Mouse (Mus musculus) kidney, embryonic 15.5 days (tissue): ENCODE results near the gene Hoxb7. TPM values are rescaled to one million over a fixed set of nuclear protein-coding genes. Genes with fewer than 3 reads are reported as not detected.
A peak's percentile ranks its signal among the peaks of the same experiment; 100 is the strongest.

ENCODE experiments used
- ATAC-seq: fragments of 200-750 bp; cut with Nextera tagmentation; replicated peaks from 2 replicates; pipeline ENCODE4 v1.8.0; 2017; ENCODE audit warnings: moderate TSS enrichment; ENCODE audit not compliant: low FRiP score
- H3K27ac ChIP-seq: fragments of 300-500 bp; sonication (generic); 2 replicates; pipeline ENCODE4 v1.5.1; 2015; ENCODE audit warnings: mild to moderate bottlenecking, inconsistent platforms
- H3K27me3 ChIP-seq: fragments of 300-500 bp; sonication (generic); 2 replicates; pipeline ENCODE4 v1.6.1; 2015; ENCODE audit warnings: inconsistent platforms
- H3K36me3 ChIP-seq: fragments of 300-500 bp; sonication (generic); 2 replicates; pipeline ENCODE4 v1.6.1; 2015; ENCODE audit warnings: inconsistent platforms
- H3K4me1 ChIP-seq: fragments of 300-500 bp; sonication (generic); 2 replicates; pipeline ENCODE4 v1.6.1; 2015; ENCODE audit warnings: inconsistent platforms
- H3K4me2 ChIP-seq: fragments of 300-500 bp; sonication (generic); 2 replicates; pipeline ENCODE4 v1.6.1; 2015; ENCODE audit warnings: moderate library complexity, mild to moderate bottlenecking, inconsistent platforms
- H3K4me3 ChIP-seq: fragments of 300-500 bp; sonication (generic); replicated peaks from 2 replicates; pipeline ENCODE4 v1.5.1; 2015; ENCODE audit warnings: mild to moderate bottlenecking, inconsistent platforms
- H3K9ac ChIP-seq: fragments of 300-500 bp; sonication (generic); 2 replicates; pipeline ENCODE4 v1.6.1; 2015; ENCODE audit warnings: mild to moderate bottlenecking, inconsistent platforms
- H3K9me3 ChIP-seq: fragments of 300-500 bp; sonication (generic); replicated peaks from 2 replicates; pipeline ENCODE4 v1.6.1; 2016; ENCODE audit warnings: inconsistent platforms
- WGBS: fragments of 180-500 bp; shearing (Covaris S2); methylation state at CpG from one replicate; pipeline ENCODE4 v1.1.7; 2015; ENCODE audit warnings: mixed read lengths; 5-methylcytosine and 5-hydroxymethylcytosine counted together
- polyA plus RNA-seq: library from polyadenylated mRNA; unstranded; fragments of >200 nt; fragmentation: Nextera tagmentation; extraction: Ambion mirVana; gene quantifications from 2 replicates; pipeline ENCODE4 v1.2.1, GENCODE M21; 2015

Hoxb7 gene
- polyA plus RNA-seq, 1 experiment from 2014 or later = 58.5 TPM

GRCm38 (mm10) chr11:96316696-96317607, 30.5 kb downstream of the Hoxb7 start:
- no peak for ATAC-seq
- H3K4me1 ChIP-seq = peaks cover 86% of the 10 kb centered on the region
- 10% methylated on average over 18 of the region's 18 CpGs for WGBS
- no peaks in the 10 kb centered on the region for H3K27me3 ChIP-seq
- H3K4me3 ChIP-seq = peak overlapping the region; percentile 80
- peak overlapping the region; percentile 72 for H3K9ac ChIP-seq
- no peaks in the 10 kb centered on the region for H3K9me3 ChIP-seq
- H3K27ac ChIP-seq = peak overlapping the region; percentile 100
- peaks cover 4% of the 10 kb centered on the region; the same call in 1 of the 2 replicates for H3K36me3 ChIP-seq
- H3K4me2 ChIP-seq = peak overlapping the region; percentile 90

- H3K27me3 ChIP-seq = no peaks in the 10 kb centered on the region
These were observed 31.4 kb downstream of the Hoxb7 start, which contains the start of gene Hoxb4 for GRCm38 (mm10) chr11:96317608-96318367. TSS of gene Hoxb4 (plus strand) at chr11:96318267.

DNA sequence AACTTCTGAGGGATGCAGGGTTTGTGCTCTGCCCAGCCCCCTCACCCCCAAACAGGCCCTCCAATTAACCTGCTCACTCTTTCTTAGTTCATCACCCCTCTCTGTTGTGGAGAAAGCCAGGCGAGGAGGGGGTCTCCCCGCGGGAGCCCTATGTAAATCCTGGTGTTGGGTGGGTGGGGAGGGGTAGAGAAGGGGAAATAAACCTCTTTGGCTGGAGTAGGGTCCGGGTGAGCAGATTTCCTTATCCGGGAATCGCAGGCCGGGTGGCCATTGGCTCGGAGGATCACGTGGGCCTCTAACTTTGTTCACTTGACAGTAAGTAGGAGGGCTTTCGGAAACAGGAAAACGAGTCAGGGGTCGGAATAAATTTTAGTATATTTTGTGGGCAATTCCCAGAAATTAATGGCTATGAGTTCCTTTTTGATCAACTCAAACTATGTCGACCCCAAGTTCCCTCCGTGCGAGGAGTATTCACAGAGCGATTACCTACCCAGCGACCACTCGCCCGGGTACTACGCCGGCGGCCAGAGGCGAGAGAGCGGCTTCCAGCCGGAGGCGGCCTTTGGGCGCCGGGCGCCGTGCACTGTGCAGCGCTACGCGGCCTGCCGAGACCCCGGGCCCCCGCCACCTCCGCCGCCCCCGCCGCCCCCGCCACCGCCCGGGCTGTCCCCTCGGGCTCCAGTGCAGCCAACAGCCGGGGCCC, 32.1 kb downstream of the Hoxb7 start:
- Histone ChIP-seq H3K4me3 (peak overlapping the region; percentile 80), H3K27ac (peak overlapping the region; percentile 100), H3K9ac (peak overlapping the region; percentile 72), H3K4me2 (peak overlapping the region; percentile 90), H3K36me3 (peaks cover 4% of the 10 kb centered on the region; the same call in 1 of the 2 replicates), H3K4me1 (peaks cover 86% of the 10 kb centered on the region), H3K9me3 (no peaks in the 10 kb centered on the region), H3K27me3 (no peaks in the 10 kb centered on the region)
- ATAC-seq = peak; percentile 77
- 0% methylated on average over 41 of the region's 45 CpGs for WGBS

More at GRCm38 (mm10) chr11:96317608-96318367, 31.4 kb downstream of the Hoxb7 start, which contains the start of gene Hoxb4:
- Histone ChIP-seq H3K4me1 (peaks cover 86% of the 10 kb centered on the region), H3K27ac (peak within 1 kb of the TSS; percentile 100), H3K4me2 (peak within 1 kb of the TSS; percentile 90), H3K36me3 (peaks cover 4% of the 10 kb centered on the region; the same call in 1 of the 2 replicates), H3K4me3 (peak within 1 kb of the TSS; percentile 80), H3K9me3 (no peaks in the 10 kb centered on the region), H3K9ac (peak within 1 kb of the TSS; percentile 72)
- 6% methylated on average over 28 of the region's 28 CpGs for WGBS
- ATAC-seq = no peak

- Histone ChIP-seq H3K9me3 (no peaks in the 10 kb centered on the region), H3K4me3 (peak overlapping the region; percentile 80), H3K4me1 (peaks cover 86% of the 10 kb centered on the region), H3K27ac (peak overlapping the region; percentile 100), H3K27me3 (no peaks in the 10 kb centered on the region), H3K4me2 (peak overlapping the region; percentile 90), H3K9ac (peak overlapping the region; percentile 72), H3K36me3 (peaks cover 4% of the 10 kb centered on the region; the same call in 1 of the 2 replicates)
- under 1% methylated on average over 34 of the region's 34 CpGs for WGBS
- peak; percentile 87 for ATAC-seq
These were observed 32.9 kb downstream of the Hoxb7 start for GRCm38 (mm10) chr11:96319071-96319902.

DNA sequence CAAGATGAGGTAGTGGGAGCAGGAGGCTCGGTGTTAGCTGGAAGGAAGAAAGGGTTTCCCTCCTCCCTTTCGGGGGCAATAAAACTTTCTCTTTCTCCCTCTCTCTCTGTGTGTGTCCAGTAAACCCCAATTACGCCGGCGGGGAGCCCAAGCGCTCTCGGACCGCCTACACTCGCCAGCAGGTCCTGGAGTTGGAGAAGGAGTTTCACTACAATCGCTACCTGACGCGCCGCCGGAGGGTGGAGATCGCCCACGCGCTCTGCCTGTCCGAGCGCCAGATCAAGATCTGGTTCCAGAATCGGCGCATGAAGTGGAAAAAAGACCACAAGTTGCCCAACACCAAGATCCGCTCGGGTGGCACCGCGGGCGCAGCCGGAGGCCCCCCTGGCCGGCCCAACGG, 33.5 kb downstream of the Hoxb7 start:
- Histone ChIP-seq H3K27ac (peak overlapping the region; percentile 100), H3K27me3 (no peaks in the 10 kb centered on the region), H3K4me2 (peak overlapping the region; percentile 90), H3K36me3 (peaks cover 4% of the 10 kb centered on the region; the same call in 1 of the 2 replicates), H3K9me3 (no peaks in the 10 kb centered on the region), H3K9ac (peak overlapping the region; percentile 72), H3K4me3 (peak overlapping the region; percentile 80), H3K4me1 (peaks cover 86% of the 10 kb centered on the region)
- under 1% methylated on average over 29 of the region's 29 CpGs for WGBS
- ATAC-seq = peak; percentile 3

DNA sequence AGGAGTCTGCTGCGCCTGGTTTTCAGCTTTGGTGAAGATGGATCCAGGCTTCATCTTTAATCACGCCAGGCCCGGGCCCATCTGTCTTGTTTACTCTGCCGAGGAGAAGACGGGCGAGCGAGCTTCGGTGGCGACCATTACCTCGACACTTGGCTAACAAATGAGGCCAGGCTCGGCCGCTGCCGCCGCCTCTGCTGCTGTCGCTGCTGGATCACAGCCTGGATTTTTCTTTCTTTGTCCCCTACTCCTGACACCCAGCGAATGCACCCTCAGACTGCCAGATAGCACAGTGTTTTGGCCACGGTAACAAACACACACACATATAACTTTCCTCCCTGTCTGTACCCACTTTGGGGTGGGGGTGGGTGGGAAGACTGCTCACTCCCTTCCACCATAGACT, 34.3 kb downstream of the Hoxb7 start:
- WGBS = 6% methylated on average over 17 of the region's 17 CpGs
- peak overlapping the region; percentile 80 for H3K4me3 ChIP-seq
- H3K27ac ChIP-seq = peak overlapping the region; percentile 100
- H3K27me3 ChIP-seq = no peaks in the 10 kb centered on the region
- no peak for ATAC-seq
- H3K4me2 ChIP-seq = peak overlapping the region; percentile 90
- peaks cover 8% of the 10 kb centered on the region for H3K36me3 ChIP-seq
- peaks cover 86% of the 10 kb centered on the region for H3K4me1 ChIP-seq
- peak overlapping the region; percentile 72 for H3K9ac ChIP-seq
- no peaks in the 10 kb centered on the region for H3K9me3 ChIP-seq

DNA sequence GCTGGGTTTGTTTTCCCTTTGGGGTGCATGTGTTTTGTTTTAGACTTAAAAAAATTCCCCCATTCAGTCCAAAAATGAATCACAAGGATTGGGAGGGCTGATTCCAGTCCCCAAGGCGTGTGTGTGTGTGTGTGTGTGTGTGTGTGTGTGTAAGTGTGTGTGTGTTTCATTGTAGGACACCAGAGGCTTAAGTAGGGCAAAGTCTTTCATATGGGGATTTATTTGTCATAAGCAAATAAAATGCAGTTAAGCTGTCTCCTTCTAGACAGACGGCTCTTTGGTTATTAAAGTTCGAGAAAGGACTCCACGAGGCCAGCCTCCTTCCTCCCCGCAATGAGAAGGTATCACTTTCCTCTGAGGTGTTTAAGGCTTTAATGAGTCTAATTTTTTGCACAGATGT, 35.4 kb downstream of the Hoxb7 start:
- peaks cover 12% of the 10 kb centered on the region for H3K36me3 ChIP-seq
- peaks cover 87% of the 10 kb centered on the region for H3K4me1 ChIP-seq
- H3K9me3 ChIP-seq = no peaks in the 10 kb centered on the region
- peak overlapping the region; percentile 90 for H3K4me2 ChIP-seq
- H3K27me3 ChIP-seq = no peaks in the 10 kb centered on the region
- ATAC-seq = no peak
- WGBS = 16% methylated on average over 5 of the region's 5 CpGs
- peak overlapping the region; percentile 72 for H3K9ac ChIP-seq
- H3K4me3 ChIP-seq = peak overlapping the region; percentile 80
- H3K27ac ChIP-seq = peak overlapping the region; percentile 100

- Histone ChIP-seq H3K36me3 (peaks cover 15% of the 10 kb centered on the region), H3K9ac (peak overlapping the region; percentile 72), H3K4me3 (peak overlapping the region; percentile 80), H3K4me2 (peak overlapping the region; percentile 90), H3K27me3 (no peaks in the 10 kb centered on the region), H3K9me3 (no peaks in the 10 kb centered on the region), H3K4me1 (peaks cover 89% of the 10 kb centered on the region), H3K27ac (peak overlapping the region; percentile 100)
- no peak for ATAC-seq
- 20% methylated on average over 6 of the region's 6 CpGs for WGBS
These were observed 36.3 kb downstream of the Hoxb7 start for GRCm38 (mm10) chr11:96322738-96323137.

DNA sequence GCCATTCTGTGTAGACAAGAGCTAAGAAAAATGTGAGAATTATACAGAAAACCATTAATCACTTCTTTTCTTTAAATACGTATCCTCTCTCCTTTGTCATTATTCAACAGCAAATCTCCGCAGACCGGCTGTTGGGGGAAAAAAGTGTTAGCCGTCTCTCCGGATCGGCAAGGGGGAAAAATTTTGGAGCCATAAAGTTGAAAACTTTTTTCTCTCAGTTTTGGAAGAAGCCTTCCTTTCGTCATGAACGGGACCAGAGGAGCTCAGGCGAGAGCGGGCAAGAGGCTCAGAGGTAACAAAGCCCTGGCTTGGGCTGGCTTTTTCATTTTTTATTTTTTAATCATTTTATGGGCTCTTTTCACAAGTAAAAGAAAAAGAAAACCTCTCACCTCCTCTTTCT, 36.7 kb downstream of the Hoxb7 start, which contains the start of gene Hoxb3:
Hoxb3 (plus strand) TSS at position 173 of the 400 bp plus-strand sequence.
- H3K4me3 ChIP-seq = peak within 1 kb of the TSS; percentile 80
- no peak for ATAC-seq
- H3K4me2 ChIP-seq = peak within 1 kb of the TSS; percentile 90
- H3K9ac ChIP-seq = peak within 1 kb of the TSS; percentile 72
- no peaks in the 10 kb centered on the region for H3K27me3 ChIP-seq
- H3K27ac ChIP-seq = peak within 1 kb of the TSS; percentile 100
- H3K36me3 ChIP-seq = peaks cover 15% of the 10 kb centered on the region
- H3K9me3 ChIP-seq = no peaks in the 10 kb centered on the region
- 18% methylated on average over 10 of the region's 10 CpGs for WGBS
- peaks cover 89% of the 10 kb centered on the region for H3K4me1 ChIP-seq

DNA sequence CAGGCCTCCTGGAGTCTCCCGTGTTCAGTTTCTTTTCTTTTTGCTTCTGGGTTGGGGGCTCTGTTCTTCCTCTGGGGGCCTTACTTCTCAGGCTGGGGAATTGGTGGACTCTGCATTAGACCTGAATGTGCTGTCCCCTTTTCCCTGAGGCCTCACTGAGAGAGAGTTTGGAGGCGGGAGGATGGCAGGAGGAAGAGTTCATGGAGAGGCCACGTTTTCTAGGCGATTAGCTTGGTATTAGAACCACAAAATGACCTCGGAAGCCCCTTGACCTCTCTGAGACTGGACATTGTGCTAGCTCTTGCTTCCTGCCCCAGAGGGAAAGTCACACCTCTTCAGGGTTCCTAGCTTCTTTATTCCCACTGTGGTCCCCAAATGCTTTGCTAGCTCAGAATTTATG, 37.7 kb downstream of the Hoxb7 start:
- Histone ChIP-seq H3K36me3 (peaks cover 15% of the 10 kb centered on the region), H3K4me1 (peaks cover 95% of the 10 kb centered on the region), H3K27me3 (no peaks in the 10 kb centered on the region), H3K9ac (peak overlapping the region; percentile 72), H3K27ac (peak overlapping the region; percentile 100), H3K4me2 (peak overlapping the region; percentile 90), H3K9me3 (no peaks in the 10 kb centered on the region), H3K4me3 (peak overlapping the region; percentile 80)
- ATAC-seq = no peak
- 10% methylated on average over 5 of the region's 5 CpGs for WGBS
